Mouse (Mus musculus) liver, postnatal 0 days (tissue): ENCODE data around the gene Cd96. TPM values are rescaled to one million over a fixed set of nuclear protein-coding genes. Genes with fewer than 3 reads are reported as not detected.
A peak's percentile ranks its signal among the peaks of the same experiment; 100 is the strongest.

Experiments used
- ATAC-seq: fragments of 200-750 bp; cut with Nextera tagmentation; 2 replicates; pipeline ENCODE4 v1.8.0; 2017; ENCODE audit warnings: mild to moderate bottlenecking, moderate library complexity
- DNase-seq: peaks from one replicate; pipeline ENCODE4 v3.0.0-alpha.2; 2016
- H3K27ac ChIP-seq: fragments of 300-500 bp; sonication (generic); 2 replicates; pipeline ENCODE4 v1.5.1; 2014; ENCODE audit warnings: antibody characterized with exemption, moderate library complexity, mild to moderate bottlenecking, low read depth
- H3K27me3 ChIP-seq: fragments of 300-500 bp; sonication (generic); 2 replicates; pipeline ENCODE4 v1.6.1; 2014; ENCODE audit warnings: low read length, control low read depth, mixed read lengths; ENCODE audit not compliant: insufficient read depth
- H3K36me3 ChIP-seq: fragments of 300-500 bp; sonication (generic); replicated peaks from 2 replicates; pipeline ENCODE4 v1.6.1; 2014; ENCODE audit warnings: mild to moderate bottlenecking, control low read depth, low read length, moderate library complexity, mixed read lengths; ENCODE audit not compliant: insufficient read depth
- H3K4me1 ChIP-seq: fragments of 300-500 bp; sonication (generic); 2 replicates; pipeline ENCODE4 v1.6.1; 2014; ENCODE audit warnings: antibody characterized with exemption, mild to moderate bottlenecking, control low read depth; ENCODE audit not compliant: insufficient read depth
- H3K4me2 ChIP-seq: fragments of 300-500 bp; sonication (generic); 2 replicates; pipeline ENCODE4 v1.6.1; 2014; ENCODE audit warnings: low read depth, mild to moderate bottlenecking, low read length, moderate library complexity, mixed read lengths
- H3K4me3 ChIP-seq: fragments of 300-500 bp; sonication (generic); 2 replicates; pipeline ENCODE4 v1.5.1; 2014; ENCODE audit warnings: low read depth, low read length
- H3K9ac ChIP-seq: fragments of 300-500 bp; sonication (generic); replicated peaks from 2 replicates; pipeline ENCODE4 v1.6.1; 2014; ENCODE audit warnings: mild to moderate bottlenecking, moderate library complexity
- H3K9me3 ChIP-seq: fragments of 300-500 bp; sonication (generic); 2 replicates; pipeline ENCODE4 v1.6.1; 2016; ENCODE audit warnings: mild to moderate bottlenecking, control low read depth, low read length, mixed read lengths
- CTCF ChIP-seq: sonication (generic); IDR thresholded peaks from 2 replicates; pipeline ENCODE4 v1.5.1; 2016; ENCODE audit warnings: antibody characterized with exemption, low read depth
- EP300 ChIP-seq: IDR thresholded peaks from 2 replicates; pipeline ENCODE4 v1.6.1; 2016; ENCODE audit warnings: antibody characterized with exemption, low read depth, mild to moderate bottlenecking
- WGBS: fragments of 180-500 bp; shearing (Covaris S2); extraction: QIAGEN DNeasy Blood & Tissue Kit; methylation state at CpG from one replicate; pipeline ENCODE4 v1.1.7; 2014; ENCODE audit not compliant: insufficient replicate concordance; 5-methylcytosine and 5-hydroxymethylcytosine counted together
- polyA plus RNA-seq: library from polyadenylated mRNA; unstranded; fragments of >200 nt; fragmentation: Nextera tagmentation; extraction: Ambion mirVana; gene quantifications from 2 replicates; pipeline ENCODE4 v1.2.1, GENCODE M21; 2015

The Cd96 gene
- polyA plus RNA-seq, 1 experiment from 2014 or later: 0.20 TPM

DNA sequence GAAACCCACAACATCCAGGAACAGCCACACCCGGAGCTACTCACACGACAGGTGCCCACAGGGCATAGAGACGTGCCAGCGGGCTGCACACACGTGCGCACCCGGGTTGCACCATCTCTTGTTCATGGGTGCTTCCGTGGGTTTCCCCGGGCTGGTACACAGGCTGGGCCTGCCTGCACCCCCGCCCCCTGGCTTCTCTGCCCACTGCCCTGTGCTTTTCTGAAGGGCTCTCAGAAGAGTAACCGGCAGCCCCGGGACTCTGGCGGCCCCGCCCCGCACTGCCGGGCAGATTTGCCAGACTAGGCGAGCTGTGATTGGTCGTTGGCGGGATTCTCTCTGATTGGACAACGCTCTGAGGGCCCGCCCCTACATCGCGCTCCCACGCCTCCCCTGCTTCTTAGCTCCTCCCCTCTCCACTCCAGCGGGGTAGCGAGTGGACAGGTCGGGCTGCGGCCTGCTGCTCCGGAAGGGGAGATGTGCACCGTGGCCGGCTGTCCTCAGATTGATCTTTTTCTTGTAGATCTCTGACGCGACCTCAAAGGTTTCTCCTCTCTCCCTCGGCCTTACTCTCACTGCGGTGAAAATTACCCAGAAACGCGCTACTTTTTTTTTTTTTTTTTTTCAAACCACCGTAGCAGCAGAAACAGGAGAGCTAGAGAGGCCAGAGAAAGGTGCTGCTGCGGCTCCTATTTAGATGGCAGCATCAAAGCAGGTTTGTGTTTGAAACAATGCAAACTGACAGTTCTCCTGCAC is 109.7 kb downstream of the Cd96 start, which contains the start of gene Plcxd2:
Gene Plcxd2, minus strand, starts transcription at position 66 of the 753 bp plus-strand sequence.
- ATAC-seq: peak; percentile 96

DNA sequence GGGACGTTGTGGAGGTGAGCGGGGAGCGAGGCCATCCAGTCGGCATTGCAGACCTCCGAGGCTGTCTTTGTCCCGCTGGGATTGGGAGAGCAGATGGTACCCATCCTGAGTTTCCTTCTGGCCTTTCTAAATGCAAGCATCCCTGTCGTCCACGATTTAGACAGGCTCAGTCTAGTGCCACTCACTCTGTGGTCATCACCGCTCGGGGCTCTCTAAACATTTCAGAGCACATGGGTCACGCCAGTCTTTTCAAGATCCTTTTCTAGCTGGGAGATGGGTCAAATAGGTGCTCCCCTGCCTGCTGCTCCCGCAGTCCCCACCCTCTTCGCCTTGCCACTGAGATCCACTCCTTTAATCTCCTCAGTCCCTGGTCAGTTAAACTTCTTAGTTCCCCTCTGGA is 110.3 kb downstream of the Cd96 start:
- Histone ChIP-seq H3K9ac (peak overlapping the region; percentile 63), H3K9me3 (peaks cover 4% of the 10 kb centered on the region; the same call in 1 of the 2 replicates), H3K27me3 (no peaks in the 10 kb centered on the region), H3K36me3 (no peaks in the 10 kb centered on the region), H3K4me3 (peak overlapping the region; percentile 64), H3K4me2 (peak overlapping the region; percentile 86), H3K27ac (peak overlapping the region; percentile 55), H3K4me1 (peaks cover 6% of the 10 kb centered on the region)
- no peak for TF ChIP-seq EP300
- TF ChIP-seq CTCF: no peak
- WGBS: under 1% methylated on average over 13 of the region's 13 CpGs
- peak; percentile 24 for ATAC-seq
- DNase-seq: no peak

More for the DNA sequence above, 109.7 kb downstream of the Cd96 start, which contains the start of gene Plcxd2:
- Histone ChIP-seq H3K9me3 (peaks cover 4% of the 10 kb centered on the region; the same call in 1 of the 2 replicates), H3K4me1 (peaks cover 6% of the 10 kb centered on the region), H3K4me3 (peak within 1 kb of the TSS; percentile 64), H3K36me3 (no peaks in the 10 kb centered on the region), H3K4me2 (peak within 1 kb of the TSS; percentile 86), H3K9ac (peak within 1 kb of the TSS; percentile 63), H3K27ac (peak within 1 kb of the TSS; percentile 73), H3K27me3 (no peaks in the 10 kb centered on the region)
- WGBS: under 1% methylated on average over 34 of the region's 39 CpGs
- peak; percentile 93 for DNase-seq
- TF ChIP-seq CTCF (no peak), EP300 (no peak)

DNA sequence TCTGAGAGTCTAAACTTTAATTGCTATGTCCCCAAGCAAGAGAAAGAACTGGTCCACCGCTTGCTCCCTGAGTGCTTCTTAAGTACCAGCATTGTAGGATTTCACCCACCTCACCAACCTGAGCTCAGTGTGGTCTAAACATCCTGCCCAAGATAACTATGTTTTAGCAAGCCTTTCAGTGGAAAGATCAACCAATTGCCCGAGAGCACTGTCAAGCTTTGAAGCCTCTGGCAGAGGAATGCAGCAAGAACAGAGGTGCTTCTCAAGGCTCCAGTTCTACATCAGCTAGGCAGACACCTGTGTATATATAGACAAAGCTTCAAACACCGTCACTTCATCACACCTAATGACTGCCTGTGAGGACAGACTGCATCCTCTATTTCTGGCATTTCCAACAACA is 111.3 kb downstream of the Cd96 start:
- no peaks in the 10 kb centered on the region for H3K36me3 ChIP-seq
- H3K4me2 ChIP-seq: peak overlapping the region; percentile 86
- peak overlapping the region; percentile 23; the same call in 1 of the 2 replicates for H3K9ac ChIP-seq
- H3K27ac ChIP-seq: no peak overlapping the region
- no peak for TF ChIP-seq EP300
- 49% methylated on average over 3 of the region's 3 CpGs for WGBS
- H3K27me3 ChIP-seq: no peaks in the 10 kb centered on the region
- no peak for ATAC-seq
- peaks cover 4% of the 10 kb centered on the region; the same call in 1 of the 2 replicates for H3K9me3 ChIP-seq
- H3K4me1 ChIP-seq: peaks cover 6% of the 10 kb centered on the region
- H3K4me3 ChIP-seq: peak overlapping the region; percentile 64
- DNase-seq: no peak

DNA sequence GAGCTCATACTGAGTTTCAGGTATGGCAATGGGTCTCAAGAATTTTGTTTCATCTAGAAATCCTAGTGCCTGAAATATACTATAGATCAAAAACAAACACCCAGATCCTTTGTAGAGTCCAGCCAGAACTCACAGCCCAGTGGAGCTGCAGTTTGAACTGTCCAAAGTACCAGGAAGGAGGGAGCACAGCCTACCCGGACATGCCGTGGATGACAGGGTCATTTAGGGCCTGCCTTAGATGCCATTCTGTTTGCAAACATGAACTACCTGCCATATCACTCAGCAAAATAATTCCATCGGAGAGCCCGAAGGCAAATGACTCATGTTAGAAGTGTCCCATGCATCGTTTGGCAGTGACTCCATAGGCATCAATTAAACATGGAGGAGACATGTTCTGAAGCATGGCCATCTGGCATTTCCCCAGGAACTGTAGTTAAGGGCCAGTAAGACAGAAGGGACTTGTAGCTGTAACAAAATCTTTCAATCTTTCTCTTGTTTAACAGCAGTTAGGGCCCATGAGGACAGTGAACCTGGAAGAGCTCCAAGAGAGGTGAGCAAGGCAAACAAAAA is 111.9 kb downstream of the Cd96 start:
- WGBS: 61% methylated on average over 5 of the region's 5 CpGs
- Histone ChIP-seq H3K27me3 (no peaks in the 10 kb centered on the region), H3K9ac (no peak overlapping the region), H3K4me3 (peak overlapping the region; percentile 64), H3K4me1 (peaks cover 10% of the 10 kb centered on the region), H3K9me3 (peaks cover 3% of the 10 kb centered on the region; the same call in 1 of the 2 replicates), H3K4me2 (peak overlapping the region; percentile 86), H3K27ac (no peak overlapping the region), H3K36me3 (no peaks in the 10 kb centered on the region)
- DNase-seq (peak; percentile 21), ATAC-seq (no peak)
- TF ChIP-seq CTCF (no peak), EP300 (no peak)

DNA sequence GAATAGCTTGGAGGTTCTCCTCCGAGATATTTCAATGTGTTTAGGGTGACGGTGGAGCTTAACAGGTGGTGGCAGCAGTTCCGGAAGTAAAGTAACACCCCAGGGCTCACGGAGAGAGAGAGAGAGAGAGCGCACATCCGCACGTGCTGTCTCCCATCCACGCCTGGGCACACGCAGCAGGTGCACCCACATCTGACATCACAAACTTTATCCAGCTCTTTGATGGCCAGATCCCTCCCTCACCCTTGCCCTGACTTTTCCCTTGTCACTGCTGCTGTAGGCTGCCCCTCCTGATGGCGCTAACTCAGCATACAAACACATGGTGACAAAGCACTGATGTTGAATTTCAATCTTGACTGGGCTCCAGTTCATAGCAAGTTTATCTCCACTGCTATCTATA is 113.8 kb downstream of the Cd96 start:
- DNase-seq (no peak), ATAC-seq (no peak)
- H3K9me3 ChIP-seq: no peaks in the 10 kb centered on the region
- no peak overlapping the region for H3K9ac ChIP-seq
- H3K4me2 ChIP-seq: no peak overlapping the region
- H3K27ac ChIP-seq: no peak overlapping the region
- WGBS: 76% methylated on average over 10 of the region's 10 CpGs
- no peak for TF ChIP-seq EP300
- TF ChIP-seq CTCF: no peak
- H3K27me3 ChIP-seq: no peaks in the 10 kb centered on the region
- H3K36me3 ChIP-seq: no peaks in the 10 kb centered on the region
- peaks cover 10% of the 10 kb centered on the region for H3K4me1 ChIP-seq
- H3K4me3 ChIP-seq: no peak overlapping the region

DNA sequence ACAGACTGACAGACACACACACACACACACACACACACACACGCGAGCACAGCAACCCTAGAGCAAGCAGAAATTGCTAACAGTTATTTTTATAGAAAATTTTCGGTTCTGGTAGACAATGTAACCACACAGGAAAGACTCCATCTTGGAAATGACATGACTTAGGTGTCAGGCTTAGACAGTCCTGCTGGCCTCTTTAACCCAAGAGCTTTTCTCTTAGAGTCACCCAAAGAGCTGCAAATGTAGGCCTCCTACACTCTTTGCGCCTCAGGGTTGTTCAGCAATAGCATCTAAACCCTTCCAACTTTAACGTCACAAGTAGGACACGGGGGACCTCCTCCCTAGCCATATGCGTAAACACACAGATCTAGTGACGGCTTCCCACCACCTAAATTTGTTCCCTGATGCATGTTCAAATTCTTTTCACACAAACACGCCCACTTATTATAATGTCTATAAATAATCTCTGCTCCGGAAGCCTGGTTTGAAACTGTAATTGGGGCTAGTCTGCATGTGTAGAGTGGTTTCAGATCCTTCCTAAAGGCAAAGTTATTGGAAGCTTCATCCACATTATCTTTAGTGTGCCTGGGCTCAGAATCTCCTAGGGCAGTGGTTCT is 118.4 kb downstream of the Cd96 start:
- DNase-seq (no peak), ATAC-seq (no peak)
- Histone ChIP-seq H3K27ac (no peak overlapping the region), H3K9me3 (no peaks in the 10 kb centered on the region), H3K4me2 (no peak overlapping the region), H3K9ac (no peak overlapping the region), H3K27me3 (no peaks in the 10 kb centered on the region), H3K36me3 (no peaks in the 10 kb centered on the region), H3K4me1 (peaks cover 4% of the 10 kb centered on the region), H3K4me3 (no peak overlapping the region)
- 79% methylated on average over 10 of the region's 10 CpGs for WGBS
- TF ChIP-seq CTCF (no peak), EP300 (no peak)
